Mouse (Mus musculus) mesoderm, embryonic 11.5 days (tissue): ENCODE measurements around the gene Adra2b.

ENCODE experiments used
- DNase-seq: peaks from one replicate; pipeline ENCODE4 v3.0.0-alpha.2; 2012; ENCODE audit warnings: low read depth, low spot score

Adra2b gene

GRCm38 (mm10) chr2:127379250-127379649 lies 16.2 kb downstream of the Adra2b start:
- DNase-seq = no peak

GRCm38 (mm10) chr2:127383881-127384280 lies 20.9 kb downstream of the Adra2b start:
- DNase-seq = no peak

GRCm38 (mm10) chr2:127387521-127387920 lies 24.5 kb downstream of the Adra2b start:
- no peak for DNase-seq

- DNase-seq = no peak
These were observed 27.3 kb downstream of the Adra2b start for GRCm38 (mm10) chr2:127390352-127390751.

DNA sequence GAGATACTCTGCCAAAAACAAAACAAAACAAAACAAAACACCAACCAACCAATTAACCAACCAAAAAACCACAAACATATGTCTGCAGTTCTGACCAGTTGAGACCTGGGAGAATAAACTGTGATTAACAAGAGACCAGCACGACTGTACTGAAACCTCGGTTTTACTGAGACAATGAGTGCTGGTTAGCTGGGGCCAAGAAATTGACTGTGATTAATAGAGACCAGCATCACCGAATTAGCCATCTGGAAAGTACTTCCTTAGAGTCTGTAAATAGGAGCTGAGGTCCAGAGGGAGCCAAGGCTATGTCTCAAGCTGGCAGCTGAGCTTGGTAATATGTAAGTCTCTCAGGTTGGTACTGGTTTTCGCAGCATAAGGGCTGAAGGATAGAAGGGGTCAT lies 27.8 kb downstream of the Adra2b start:
- no peak for DNase-seq

DNA sequence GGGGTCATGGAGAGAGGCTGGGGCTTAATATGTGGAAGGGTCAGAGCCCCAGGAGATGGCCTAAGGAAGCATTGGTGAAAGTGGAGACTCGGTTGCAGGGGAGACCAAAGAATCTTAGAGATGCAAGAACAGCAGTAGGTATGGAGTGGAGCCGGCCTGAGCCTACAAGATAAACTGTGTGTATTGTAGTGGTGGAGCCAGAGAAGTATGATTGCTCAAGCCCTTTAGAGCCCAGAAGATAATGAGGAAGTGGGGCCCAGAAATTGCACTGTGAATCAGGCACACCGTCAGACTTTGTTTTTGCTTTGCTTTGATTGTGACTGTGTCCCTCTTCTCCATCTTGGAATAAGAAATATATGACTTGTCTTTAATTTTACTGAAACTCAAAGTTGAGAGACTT lies 28.3 kb downstream of the Adra2b start:
- DNase-seq = no peak

GRCm38 (mm10) chr2:127394606-127395161 lies 31.7 kb downstream of the Adra2b start:
- DNase-seq = no peak

DNA sequence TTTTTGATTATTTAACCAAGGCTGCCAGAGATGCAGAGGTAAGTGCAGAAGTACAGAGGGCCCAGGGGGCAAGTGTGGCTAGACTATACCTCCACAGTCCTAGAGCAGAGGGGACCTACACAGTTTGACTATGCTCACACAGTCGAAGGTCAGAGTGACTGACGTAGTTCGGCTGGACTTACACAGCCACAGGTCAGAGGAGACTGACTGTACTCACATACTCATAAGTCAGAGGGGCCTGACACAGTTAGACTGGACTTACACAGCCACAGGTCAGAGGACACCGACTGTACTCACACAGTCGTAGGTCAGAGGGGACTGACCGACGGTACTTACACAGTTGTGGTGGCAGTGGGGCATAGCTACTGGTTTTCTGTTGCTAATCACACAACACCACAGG lies 35.7 kb downstream of the Adra2b start:
- DNase-seq = no peak

DNA sequence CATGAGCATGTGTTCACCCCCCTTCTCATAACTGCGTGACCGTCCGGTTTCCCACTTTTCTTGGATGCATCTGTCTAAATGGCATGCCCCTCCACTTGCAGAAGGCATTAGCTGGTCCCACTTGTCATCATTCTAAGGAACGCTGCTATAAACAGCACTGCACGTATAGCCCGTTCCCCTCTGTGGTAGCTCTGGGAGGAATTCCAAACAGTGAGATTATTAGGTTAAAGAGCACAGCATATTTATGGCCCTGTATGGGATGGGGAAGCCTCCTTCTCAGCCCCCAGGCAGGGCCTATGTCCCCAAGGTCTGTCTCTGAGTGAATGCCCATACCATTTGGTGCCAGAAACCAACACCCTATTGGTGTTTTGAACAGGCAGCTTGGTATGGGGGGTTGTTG lies 48.1 kb downstream of the Adra2b start:
- no peak for DNase-seq

DNA sequence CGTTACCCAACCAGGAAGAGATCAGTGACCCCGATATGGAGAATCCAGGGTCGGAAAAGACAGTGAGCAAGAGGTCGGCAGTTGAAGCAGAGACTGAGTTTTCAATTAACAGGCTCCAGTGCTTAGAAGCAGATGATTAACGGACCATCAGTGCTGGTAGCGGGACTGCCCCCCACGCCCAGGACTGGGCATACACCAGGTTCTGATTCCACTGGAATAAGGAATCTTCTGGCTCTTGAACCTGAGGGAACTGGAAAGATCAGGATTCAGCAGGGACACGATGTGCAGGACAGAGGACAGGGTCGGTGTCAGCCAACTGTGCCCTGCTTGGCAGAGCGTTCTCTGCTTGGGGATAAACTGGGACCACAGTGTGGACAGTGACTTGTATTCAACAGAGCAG lies 52.8 kb downstream of the Adra2b start:
- no peak for DNase-seq

GRCm38 (mm10) chr2:127416706-127417105 lies 53.7 kb downstream of the Adra2b start:
- no peak for DNase-seq
